Mouse (Mus musculus): ENCODE measurements around the gene Tgfbr2.
A peak's percentile ranks its signal among the peaks of the same experiment; 100 is the strongest.

Gene Tgfbr2

GRCm38 (mm10) chr9:116118332-116118872, 56.8 kb downstream of the Tgfbr2 start:
- DNase-seq (ENCODE audit: low read depth in 1 of 2, low spot score in 2 of 2), result no peak

DNA sequence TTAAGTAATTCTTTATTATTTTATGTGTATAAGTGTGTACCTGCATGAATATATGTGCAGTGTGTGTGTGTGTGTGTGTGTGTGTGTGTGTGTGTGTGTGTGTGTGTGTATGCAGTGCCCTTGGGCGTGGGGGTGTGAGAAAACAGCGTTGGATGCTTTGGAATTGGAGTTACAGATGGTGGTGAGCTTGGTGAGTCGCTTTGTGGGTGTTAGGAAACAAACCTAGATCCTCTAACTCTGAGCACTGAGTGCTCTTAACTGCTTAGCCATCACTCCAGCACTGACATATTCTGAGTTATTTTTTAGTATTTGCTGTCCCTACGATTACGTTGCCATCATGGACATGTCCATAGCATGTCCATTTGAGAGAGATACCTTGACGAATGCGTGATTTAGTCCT, 59.3 kb downstream of the Tgfbr2 start:
- DNase-seq (ENCODE audit: low read depth in 1 of 2, low spot score in 2 of 2), result no peak

- no peak for DNase-seq (ENCODE audit: low read depth in 1 of 2, low spot score in 2 of 2)
Observed at GRCm38 (mm10) chr9:116114339-116114738, 60.8 kb downstream of the Tgfbr2 start.

- no peak for DNase-seq (ENCODE audit: low read depth in 1 of 2, low spot score in 2 of 2)
Observed at GRCm38 (mm10) chr9:116111149-116111970, 63.8 kb downstream of the Tgfbr2 start.

DNA sequence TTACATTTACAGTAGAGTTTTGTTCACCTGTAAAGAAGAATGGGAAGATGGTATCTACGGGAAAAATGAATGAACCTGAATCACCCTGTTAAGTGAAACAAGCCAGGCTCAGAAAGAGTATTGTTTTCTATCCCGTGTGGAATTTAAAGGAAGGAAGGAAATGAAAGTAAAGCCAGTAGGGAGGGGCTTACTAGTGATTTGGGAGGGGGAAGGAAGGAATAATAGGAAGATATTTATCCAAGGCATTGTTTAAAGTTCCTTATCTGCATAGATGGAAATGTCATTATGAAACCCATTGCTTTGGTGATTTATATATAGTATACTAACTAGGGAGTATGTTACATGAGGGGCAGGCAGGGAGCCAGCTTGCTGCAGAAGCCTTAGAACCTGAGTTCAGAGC, 66.4 kb downstream of the Tgfbr2 start:
- DNase-seq (ENCODE audit: low read depth in 1 of 2, low spot score in 2 of 2), result no peak

GRCm38 (mm10) chr9:116104770-116105169, 70.4 kb downstream of the Tgfbr2 start:
- no peak for DNase-seq (ENCODE audit: low read depth in 1 of 2, low spot score in 2 of 2)

DNA sequence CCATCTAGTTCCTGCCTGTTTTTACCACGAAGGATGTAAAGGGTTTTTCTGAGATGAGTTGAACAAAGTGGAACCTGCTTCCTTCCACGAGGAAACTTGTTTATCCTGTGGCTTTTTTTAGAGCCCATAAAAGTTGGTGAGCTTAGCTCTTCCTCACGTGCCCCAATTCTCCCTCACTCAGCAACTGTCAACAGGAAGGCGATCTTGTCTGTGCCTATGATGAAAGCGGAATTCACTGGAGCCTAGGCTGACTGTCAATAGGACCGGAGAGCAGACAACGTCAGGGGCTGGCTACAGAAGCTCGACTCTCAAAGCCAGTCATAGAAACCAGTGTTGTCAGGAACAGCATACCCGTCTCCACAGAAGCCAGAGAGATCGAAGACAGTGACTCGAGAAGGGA, 73.3 kb downstream of the Tgfbr2 start:
- no peak for DNase-seq (ENCODE audit: low read depth in 1 of 2, low spot score in 2 of 2)

GRCm38 (mm10) chr9:116100015-116100414, 75.1 kb downstream of the Tgfbr2 start:
- no peak for DNase-seq (ENCODE audit: low read depth in 1 of 2, low spot score in 2 of 2)

DNA sequence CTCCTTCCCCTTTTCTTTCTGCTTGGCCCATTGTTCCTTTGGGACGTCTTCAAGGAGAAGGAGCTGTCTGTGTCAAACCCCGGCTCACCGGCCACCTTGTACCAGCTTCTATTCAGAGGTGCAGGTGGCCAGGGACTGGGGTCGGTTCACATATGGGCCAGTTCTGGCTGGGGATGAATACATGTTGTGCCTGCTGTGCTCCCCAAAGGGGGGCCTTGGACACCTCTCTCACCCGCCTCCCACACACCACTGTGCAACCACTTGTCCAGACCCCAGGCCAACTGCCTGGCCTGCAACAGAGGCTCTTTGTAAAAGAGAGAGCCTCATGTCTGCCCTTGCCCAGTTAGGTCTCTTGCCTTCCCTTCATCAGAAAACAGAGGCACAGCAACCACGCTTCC, 75.6 kb downstream of the Tgfbr2 start:
- no peak for DNase-seq (ENCODE audit: low read depth in 1 of 2, low spot score in 2 of 2)

DNA sequence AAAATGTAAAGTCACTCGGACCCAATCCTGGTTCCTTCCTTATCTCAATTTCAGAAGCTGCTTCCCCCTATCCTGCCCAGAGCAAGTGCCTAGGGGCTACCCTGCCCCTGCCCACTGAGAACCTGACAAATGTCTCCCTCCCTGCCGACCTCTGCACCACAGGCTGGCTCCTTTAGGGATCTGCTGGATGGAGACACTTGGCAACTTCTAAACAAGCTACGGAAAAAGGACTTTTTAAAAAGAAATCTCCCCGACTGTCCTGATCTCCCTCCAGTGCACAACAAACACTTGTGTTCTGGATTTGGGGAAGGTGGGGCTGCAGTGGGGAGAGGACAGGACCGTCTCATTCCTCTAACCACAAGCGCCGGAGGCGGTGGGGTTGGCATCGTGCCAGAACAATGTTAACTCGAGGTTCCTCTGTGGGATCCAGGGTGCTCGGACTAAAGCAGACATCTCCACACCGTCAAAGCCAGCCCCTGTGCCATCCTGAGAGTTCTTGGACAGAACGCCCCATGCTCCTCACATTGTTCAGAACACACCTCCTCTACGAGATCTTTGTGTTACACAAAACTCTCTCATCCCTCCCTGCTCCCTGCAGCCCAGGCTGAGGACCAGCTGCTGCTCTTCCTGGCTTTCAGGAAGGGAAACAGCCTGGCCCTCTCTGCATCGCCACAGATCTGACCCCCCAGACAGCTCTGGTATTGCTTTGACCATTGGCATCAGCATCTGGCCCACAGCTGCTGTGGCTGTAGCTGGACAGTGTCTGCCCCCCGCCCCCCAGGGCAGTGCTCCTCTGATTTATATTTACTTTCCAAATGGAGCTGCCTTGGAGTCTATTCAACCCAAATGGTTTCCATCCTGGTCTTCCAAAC, 76.2 kb downstream of the Tgfbr2 start:
- DNase-seq (ENCODE audit: low read depth in 1 of 2, low spot score in 2 of 2), result peak in 1 of 2 experiments; percentile 27

DNA sequence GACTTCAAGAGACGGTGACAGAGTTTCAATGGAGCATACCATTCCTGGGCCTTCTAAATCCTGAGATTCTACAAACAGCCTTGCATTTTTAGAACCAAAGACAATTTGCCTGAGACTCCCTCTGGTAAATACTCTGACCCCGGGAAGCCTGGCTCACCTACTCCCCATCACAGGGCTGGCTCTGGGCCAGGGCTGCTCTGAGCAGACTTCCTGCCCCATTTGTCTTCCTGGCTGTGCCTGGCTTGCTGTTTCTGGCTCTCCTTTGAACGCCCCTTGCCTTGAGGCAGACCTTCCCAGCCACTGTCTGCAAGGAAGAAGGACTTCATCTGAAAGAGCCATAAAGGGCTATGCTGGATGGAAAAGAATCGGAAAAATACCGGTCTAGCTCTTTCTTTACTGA, 83.2 kb downstream of the Tgfbr2 start:
- DNase-seq (ENCODE audit: low read depth in 1 of 2, low spot score in 2 of 2), result no peak

- DNase-seq (ENCODE audit: low read depth in 1 of 2, low spot score in 2 of 2), result no peak
Observed at GRCm38 (mm10) chr9:116091101-116091841, 83.9 kb downstream of the Tgfbr2 start.

DNA sequence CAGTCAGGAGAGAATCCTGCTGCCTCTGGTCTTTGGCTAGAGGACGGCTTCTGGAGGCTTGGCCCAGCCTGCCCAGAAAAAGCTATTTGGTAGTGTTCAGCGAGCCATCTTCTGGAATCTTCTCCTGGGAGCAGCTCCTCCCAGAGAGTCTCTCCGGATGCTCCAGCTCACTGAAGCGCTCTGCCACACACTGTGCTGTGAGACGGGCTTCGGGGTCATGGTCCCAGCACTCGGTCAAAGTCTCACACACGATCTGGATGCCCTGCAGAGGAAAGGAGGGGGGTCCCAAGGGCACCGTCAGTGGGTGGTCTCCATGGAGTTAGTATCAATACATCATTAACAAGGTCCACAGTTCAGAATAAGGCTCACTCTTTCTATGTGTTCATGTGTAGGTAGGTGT, 84.9 kb downstream of the Tgfbr2 start:
- DNase-seq (ENCODE audit: low read depth in 1 of 2, low spot score in 2 of 2), result no peak

GRCm38 (mm10) chr9:116088912-116089311, 86.2 kb downstream of the Tgfbr2 start:
- no peak for DNase-seq (ENCODE audit: low read depth in 1 of 2, low spot score in 2 of 2)

DNA sequence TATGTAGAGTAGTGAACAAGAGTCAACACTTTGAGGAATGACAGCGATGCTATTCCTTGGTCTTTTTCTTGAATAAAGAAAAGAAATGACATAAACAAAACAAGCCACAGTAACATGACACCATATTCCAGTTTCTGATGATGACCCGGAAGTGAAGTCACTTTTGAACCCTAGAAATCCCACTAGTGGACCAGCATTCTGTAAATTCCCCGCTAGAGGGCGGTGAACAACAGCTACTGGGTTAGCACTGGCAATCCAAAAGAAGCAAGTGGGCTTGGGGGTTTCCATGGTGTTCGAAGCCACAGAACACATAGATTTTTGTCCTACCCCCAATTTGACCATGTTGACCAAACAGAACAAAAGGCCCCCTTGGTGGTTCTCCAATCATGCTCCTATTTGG, 87.3 kb downstream of the Tgfbr2 start:
- DNase-seq (ENCODE audit: low read depth in 1 of 2, low spot score in 2 of 2), result peak in 1 of 2 experiments; percentile 45

DNA sequence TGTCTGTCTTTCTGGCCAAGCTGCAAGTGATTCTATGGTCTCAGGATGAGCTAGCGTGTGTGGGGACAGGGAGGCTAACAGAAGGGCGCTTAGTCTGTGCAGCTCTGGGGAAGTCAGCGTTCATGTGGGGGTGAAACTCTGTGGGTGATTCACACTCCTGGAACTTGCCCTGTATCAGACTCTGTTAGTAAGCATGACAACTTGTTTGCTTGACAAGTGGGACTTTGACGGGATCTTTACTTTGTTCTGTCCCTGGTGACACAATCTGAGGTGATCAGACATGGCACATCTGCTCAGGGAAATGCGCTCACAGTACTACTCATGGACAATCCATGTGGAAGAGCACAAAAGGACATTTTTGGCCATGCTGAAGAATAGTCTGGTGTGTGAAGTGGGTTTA, 87.9 kb downstream of the Tgfbr2 start:
- no peak for DNase-seq (ENCODE audit: low read depth in 1 of 2, low spot score in 2 of 2)

GRCm38 (mm10) chr9:116085999-116086398, 89.2 kb downstream of the Tgfbr2 start:
- DNase-seq (ENCODE audit: low read depth in 1 of 2, low spot score in 2 of 2), result no peak

DNA sequence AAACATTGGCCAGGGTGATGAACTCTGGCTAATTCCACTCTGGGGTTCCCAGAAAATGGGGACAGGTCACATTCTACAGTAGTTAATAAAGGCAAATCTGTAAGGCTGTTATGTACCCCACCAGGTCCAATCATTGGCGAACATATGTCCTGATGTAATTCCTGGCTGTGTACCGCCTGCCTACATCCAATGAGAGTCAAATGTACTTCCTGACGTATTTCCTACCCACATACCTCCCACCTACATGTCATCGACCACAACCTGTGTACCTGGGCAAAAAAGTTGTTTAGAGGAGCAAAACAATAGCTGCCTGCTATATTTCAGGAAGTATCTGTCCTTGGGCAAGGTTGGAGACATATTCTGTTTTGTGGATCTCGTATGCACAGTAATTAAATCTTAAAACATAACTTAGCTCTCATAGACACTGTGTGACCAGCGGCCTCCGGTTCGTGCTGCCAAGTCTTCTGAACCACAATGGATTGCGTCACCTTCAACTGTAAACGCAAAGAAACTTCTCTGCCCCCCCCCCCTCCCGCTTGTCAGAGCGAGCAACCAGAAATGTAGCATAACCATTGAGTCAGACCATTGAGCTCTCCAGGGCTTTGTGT, 90.7 kb downstream of the Tgfbr2 start:
- no peak for DNase-seq (ENCODE audit: low read depth in 1 of 2, low spot score in 2 of 2)

DNA sequence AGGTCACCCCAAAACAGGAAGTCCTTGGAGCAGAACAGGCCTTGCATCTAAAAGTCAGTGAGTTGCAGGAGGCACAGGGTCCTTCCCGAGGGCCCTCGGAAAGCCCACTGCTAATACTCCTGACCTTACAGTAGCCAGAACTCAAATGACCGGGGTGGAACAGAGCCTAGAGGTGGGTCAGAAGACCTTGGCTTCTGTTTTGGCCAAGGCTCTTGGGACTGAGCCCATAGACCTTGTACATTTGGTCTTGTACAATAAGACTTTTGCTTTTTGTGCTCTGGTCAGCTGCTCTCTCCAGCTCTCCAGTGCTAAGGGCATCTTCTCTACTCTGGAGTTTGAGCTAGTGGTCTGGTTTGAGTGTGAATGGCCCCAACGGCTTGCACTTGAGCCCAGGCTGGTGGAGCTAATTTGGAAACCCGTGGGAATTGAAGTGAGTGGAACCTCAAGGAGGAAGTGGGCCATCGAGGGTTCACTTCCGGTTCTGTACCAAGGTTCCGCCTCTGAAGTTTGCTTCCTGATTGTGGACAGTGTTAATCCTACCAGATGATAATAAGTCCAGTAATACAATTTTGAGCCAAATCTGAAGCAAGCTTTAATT, 91.3 kb downstream of the Tgfbr2 start:
- peak in 1 of 2 experiments; percentile 72 for DNase-seq (ENCODE audit: low read depth in 1 of 2, low spot score in 2 of 2)

DNA sequence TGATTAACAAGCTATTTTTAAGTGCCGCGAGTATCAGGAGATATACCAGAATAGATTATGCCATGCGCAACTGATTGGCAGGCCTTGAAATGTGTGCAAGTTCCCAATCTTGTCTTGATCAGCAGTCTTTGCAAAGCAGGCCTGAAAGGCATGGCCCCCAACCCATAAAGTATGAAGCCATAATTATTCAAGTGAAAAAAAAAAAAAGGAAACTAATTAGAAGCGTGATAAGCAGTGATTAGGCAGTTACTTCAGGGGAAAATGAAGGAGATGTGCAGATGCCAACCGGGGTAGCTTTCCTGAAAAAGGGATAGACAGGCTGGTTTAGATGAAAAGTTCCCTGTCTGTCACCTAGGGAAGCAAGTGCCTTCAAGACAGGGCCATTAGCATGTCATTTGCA, 91.9 kb downstream of the Tgfbr2 start:
- DNase-seq (ENCODE audit: low read depth in 1 of 2, low spot score in 2 of 2), result no peak

Data from monocyte, adult 2 months (primary cell).